Mouse (Mus musculus): ENCODE data around the gene Prkg1.

DNA sequence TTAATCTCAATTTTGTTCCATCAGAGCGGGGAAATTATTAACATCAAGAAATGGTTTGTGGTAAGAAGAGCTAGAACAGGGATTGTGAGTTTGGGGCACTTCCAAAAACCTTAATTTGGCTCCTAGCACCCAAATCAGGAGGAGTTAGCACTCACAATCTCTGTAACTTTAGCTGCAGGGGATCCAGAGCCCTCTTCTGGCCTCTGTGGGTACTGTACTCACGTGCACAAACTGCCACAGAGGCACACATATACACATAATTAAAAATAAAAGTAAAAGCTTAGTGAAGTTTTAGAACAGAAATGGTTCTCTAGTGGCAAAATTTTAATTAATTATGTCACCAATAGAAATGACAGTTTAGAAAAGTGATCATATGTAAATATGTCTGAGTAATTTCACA lies 614.9 kb downstream of the Prkg1 start:
- TF ChIP-seq CTCF (IDR thresholded peaks at IDR 0.05; ENCODE audit: low read depth, low read length) (no peak), TAL1 (conservative IDR thresholded peaks at IDR 0.05; ENCODE audit: low read depth, low read length) (no peak), POLR2AphosphoS5 (IDR thresholded peaks at IDR 0.05; ENCODE audit: insufficient replicate concordance, low read depth, low read length) (no peak)
